In the genomic region with DNA sequence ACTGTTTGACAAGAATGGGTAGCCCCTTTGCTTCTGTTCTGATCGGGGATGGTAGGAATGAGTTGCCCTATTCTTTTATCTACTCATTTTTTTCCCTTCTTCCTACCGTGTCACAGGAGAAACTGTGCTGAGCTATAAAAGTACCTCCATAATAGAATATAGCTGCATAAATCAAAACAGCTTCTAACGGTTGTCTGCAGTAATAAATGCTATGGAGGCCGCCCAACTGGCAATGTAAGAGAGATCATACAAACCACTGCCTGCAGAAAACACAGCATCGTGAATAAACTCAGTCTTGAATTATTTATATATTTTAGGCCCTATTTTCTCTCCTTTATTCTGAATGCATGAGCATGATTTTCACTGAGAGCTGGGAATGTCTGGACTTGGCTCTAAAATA, we compare ENCODE assay signal across 25 mouse cellular contexts.
"Had no signal": no experiment of that assay in that cellular context is flagged by ENCODE, and none has a peak within 500 bp of the region (broad histone marks: within the 10 kb centered on the region; RNA-seq: fewer than 3 reads in every experiment).

No protein-coding gene starts in this region.

- ATAC-seq: forebrain, embryonic 16.5 days; hindbrain, embryonic 16.5 days; inflammation-experienced regulatory T-cells, adult 6 months; intestine, embryonic 15.5 days; intestine, postnatal 0 days had no signal

- H3K4me2 ChIP-seq: heart, embryonic 12.5 days; hindbrain, embryonic 12.5 days; hindbrain, embryonic 14.5 days; intestine, embryonic 15.5 days; limb, embryonic 12.5 days; liver, embryonic 11.5 days had no signal

- H3K27ac ChIP-seq: gastrocnemius, adult 2 months; heart, embryonic 10.5 days; hindbrain, embryonic 10.5 days; hindbrain, embryonic 12.5 days; hindbrain, embryonic 14.5 days; intestine, embryonic 15.5 days; limb, embryonic 10.5 days; limb, embryonic 12.5 days had no signal

- H3K27me3 ChIP-seq: heart, embryonic 12.5 days; hindbrain, embryonic 12.5 days; intestine, embryonic 15.5 days; limb, embryonic 12.5 days had no signal

- H3K36me3 ChIP-seq: heart, embryonic 10.5 days; heart, embryonic 12.5 days; hindbrain, embryonic 10.5 days; hindbrain, embryonic 12.5 days; intestine, embryonic 15.5 days; limb, embryonic 10.5 days; limb, embryonic 12.5 days had no signal

- H3K9me3 ChIP-seq: heart, embryonic 10.5 days; heart, embryonic 12.5 days; hindbrain, embryonic 10.5 days; hindbrain, embryonic 12.5 days; intestine, embryonic 15.5 days; limb, embryonic 10.5 days; limb, embryonic 12.5 days had no signal

- H3K4me3 ChIP-seq: gastrocnemius, adult 2 months; heart, embryonic 10.5 days; heart, embryonic 12.5 days; hindbrain, embryonic 10.5 days; hindbrain, embryonic 12.5 days; intestine, embryonic 15.5 days; limb, embryonic 10.5 days; limb, embryonic 12.5 days had no signal

- DNase-seq: gastrocnemius, adult 2 months; gastrocnemius, postnatal 10 days; gastrocnemius, postnatal 25 days; heart, adult 18-20 months; heart, postnatal 10 days; heart, postnatal 4 days; kidney, adult 18-20 months; kidney, adult 8-10 months; kidney, postnatal 10 days; kidney, postnatal 25 days; kidney, postnatal 4 days; liver had no signal

- H3K9ac ChIP-seq: heart, embryonic 12.5 days; hindbrain, embryonic 12.5 days; hindbrain, embryonic 14.5 days; intestine, embryonic 15.5 days; limb, embryonic 12.5 days had no signal

- H3K4me1 ChIP-seq: heart, embryonic 10.5 days; heart, embryonic 12.5 days; intestine, embryonic 15.5 days; limb, embryonic 10.5 days; limb, embryonic 12.5 days had no signal
